Mouse (Mus musculus) megakaryocyte, embryonic 14.5 days (primary cell): ENCODE results near the gene Prss46.
"Not testable (repeated sequence)": the region's sequence is repeated elsewhere in the genome, so short reads cannot be mapped to it uniquely, and the experiment has no call there.

Source experiments
- FLI1 ChIP-seq: IDR thresholded peaks from 2 replicates; pipeline ENCODE4 v1.6.1; 2012; ENCODE audit warnings: low read length, inconsistent platforms, mixed read lengths
- GATA1 ChIP-seq: IDR thresholded peaks from 3 replicates; pipeline ENCODE4 v1.6.1; 2012; ENCODE audit warnings: mixed read lengths, low read length, inconsistent platforms, borderline replicate concordance

DNA sequence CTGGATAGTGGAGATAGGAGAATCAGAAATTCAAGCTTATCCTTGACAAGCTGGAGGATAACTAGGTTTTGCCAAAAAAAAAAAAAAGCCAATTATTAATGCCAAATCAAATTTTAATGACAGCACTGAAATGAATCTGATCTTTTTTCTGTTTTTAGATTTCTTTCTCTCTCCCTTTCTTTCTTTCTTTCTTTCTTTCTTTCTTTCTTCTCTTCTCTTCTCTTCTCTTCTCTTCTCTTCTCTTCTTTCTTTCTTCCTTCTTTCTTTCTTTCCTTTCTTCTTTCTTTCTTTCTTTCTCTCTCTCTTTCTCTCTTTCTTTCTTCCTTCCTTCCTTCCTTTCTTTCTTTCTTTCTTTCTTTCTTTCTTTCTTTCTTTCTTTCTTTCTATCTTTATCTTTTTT, 23.8 kb upstream of the Prss46 start:
- not testable (repeated sequence) for TF ChIP-seq GATA1, FLI1
